Mouse (Mus musculus): Measurements from ENCODE around the gene Dcaf12.
A peak's percentile ranks its signal among the peaks of the same experiment; 100 is the strongest.

Gene Dcaf12

DNA sequence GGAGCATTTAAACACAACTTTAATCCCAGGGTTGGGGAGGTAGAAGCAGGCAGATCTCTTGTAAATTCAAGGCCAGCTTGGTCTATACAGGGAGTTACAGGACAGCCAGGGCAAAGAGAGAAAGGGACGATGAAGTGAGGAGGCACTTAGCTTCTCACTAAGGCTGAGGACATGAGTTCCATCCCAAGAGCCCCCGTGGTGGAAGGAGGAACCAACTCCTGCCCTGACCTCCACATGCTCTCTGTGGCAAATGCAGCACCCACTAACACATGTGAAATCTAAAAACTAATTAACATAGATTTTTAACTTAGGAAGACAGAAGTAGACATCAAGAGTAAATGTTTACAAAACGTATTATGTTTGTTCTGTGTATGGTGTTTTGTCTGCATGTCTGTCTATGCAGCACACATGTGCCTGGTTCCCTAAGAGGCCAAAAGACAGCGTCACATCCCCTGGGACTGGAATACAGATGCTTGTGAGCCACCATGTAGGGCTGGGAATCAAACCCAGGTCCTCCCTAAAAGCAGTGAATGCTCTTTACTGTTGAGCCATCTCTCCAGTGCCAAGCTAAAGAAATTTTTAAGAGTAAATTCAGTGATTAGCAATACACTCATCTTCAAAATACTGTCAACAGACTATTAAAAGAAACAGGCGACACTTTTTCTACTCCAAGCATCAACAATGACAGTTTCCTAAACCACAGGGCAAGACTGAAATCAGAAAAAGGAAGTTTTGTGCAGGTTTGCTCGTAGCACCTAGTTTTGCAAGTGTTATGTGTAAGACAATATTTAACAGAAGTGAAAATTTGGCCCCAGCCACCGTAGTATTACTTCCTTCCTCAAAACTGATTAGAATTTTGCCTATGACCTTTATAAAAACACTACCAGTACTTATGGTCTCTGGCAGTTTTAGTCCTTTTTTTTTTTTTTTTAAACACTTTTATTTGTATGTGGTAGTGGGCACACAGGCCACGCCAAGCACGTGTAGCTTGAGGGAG lies 3.8 kb downstream of the Dcaf12 start:
- DNase-seq = no peak

DNA sequence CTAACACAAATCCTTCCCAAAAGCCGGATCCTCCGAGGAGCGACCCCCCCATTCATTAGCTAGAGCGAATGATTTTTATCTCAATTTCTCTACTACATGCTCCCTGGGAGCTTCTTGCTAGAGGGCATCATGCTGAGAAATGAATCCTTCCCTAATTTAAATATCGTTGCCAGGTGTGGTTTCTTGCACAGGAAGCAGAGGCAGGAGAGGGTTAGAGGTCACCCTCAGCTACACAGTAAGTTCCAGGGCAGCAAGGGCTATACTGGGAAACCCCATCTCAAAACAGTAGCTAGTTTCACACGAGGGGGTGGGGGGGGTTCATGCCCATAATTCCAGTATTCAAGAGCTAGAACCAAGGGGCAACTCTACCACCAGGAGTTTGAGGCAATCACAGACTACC lies 7.3 kb downstream of the Dcaf12 start:
- no peak for DNase-seq

DNA sequence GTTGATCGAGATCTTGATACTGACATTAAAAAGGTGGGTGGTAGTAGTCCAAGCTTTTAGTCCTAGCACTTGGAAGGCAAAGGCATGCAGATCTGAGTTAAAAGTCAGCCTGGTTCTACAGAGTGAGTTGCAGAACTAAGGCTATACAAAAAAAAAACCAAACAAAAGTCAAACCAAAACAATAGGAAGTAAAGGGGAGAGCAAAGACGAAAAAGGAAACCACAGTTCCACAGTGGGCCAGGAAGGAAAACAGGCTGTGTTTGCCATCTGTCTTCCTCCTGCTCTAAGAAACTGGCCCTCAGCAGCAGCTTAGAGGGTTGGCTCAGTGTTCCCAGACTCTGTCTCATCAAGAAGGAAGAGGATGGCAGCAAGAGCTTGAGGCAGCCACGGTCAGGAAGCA lies 10.4 kb downstream of the Dcaf12 start:
- no peak for DNase-seq

- no peak for DNase-seq
Measured at GRCm38 (mm10) chr4:41303671-41304070, 11.0 kb downstream of the Dcaf12 start.

- no peak for DNase-seq
Measured at GRCm38 (mm10) chr4:41298976-41299375, 15.7 kb downstream of the Dcaf12 start.

DNA sequence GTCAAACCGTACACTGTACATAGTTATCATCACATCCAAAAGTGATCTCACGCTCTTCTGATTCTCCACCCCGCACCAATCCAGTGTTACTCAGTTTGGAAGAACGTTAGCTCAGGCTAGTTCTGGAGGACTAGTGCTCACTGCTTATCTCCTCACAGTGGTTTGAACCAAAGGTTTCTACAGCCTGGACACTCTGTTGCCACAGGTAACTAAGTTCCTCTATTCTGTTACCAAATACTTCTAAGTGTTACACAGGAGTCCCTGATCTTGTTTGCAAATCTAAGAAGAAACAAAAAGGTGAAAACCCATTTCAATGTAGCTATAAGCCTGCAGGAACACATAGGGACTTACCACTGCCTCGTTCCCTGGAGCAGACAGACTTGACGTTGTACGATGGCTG lies 18.7 kb downstream of the Dcaf12 start:
- DNase-seq = no peak

- no peak for DNase-seq
Measured at GRCm38 (mm10) chr4:41295507-41295906, 19.2 kb downstream of the Dcaf12 start.

GRCm38 (mm10) chr4:41293907-41294306 lies 20.8 kb downstream of the Dcaf12 start:
- no peak for DNase-seq

DNA sequence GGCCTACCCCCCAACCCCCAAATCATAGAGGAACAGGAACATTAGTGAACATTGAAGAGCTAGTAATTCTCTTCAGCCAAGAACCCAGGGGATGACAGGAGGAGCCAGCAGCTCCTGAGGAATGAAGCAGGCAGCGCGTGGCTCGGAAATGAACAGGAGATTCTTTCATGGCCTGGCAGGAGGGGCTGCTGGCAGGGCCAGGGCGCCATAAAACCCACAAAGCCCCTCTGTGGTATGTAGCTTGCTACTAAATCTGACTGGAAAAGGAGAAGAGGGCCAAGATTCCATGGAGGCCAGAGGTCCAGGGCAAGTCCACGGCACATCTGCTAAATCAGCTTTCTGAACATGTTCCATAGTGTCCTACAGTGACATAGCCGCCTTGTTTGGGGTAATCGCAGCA lies 24.9 kb downstream of the Dcaf12 start:
- DNase-seq = peak in 1 of 2 experiments; percentile 14

GRCm38 (mm10) chr4:41286420-41286819 lies 28.3 kb downstream of the Dcaf12 start:
- peak; percentile 48 to 58 for DNase-seq

DNA sequence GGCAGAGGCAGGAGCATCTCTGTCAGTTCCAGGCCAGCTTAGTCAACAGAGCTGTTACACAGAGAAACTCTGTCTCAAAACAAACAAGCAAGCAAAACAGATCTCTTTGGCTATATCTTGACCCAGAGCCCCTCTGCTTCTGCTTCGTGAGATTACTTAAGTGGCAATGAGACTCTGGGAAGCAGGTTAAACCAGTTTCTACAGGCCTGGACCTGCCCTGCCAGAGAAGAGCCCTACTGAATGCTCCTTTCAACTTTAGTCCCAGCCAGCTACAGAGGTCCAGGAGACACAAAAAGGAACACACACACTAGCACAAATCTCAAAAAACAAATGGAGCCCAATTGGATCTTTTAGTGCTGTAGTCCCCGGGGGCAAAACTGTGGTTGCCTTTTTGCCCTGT lies 30.6 kb downstream of the Dcaf12 start:
- DNase-seq = no peak

DNA sequence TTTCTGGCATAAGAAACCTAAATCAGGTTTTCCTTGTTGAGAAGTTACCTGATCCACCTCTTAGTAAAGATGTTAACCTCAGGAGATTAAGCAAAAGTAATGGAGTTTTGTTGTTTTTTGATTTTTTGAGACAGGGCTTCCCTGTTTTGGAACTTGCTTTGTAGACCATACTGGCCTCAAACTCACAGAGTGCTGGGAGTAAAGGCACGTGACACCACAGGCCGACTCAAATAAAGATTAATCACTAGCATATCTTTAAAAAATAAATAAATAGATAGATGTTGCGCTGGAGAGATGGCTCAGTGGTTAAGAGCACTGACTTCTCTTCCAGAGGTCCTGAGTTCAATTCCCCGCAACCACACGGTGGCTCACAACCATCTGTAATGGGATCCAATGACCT lies 38.8 kb downstream of the Dcaf12 start:
- no peak for DNase-seq

DNA sequence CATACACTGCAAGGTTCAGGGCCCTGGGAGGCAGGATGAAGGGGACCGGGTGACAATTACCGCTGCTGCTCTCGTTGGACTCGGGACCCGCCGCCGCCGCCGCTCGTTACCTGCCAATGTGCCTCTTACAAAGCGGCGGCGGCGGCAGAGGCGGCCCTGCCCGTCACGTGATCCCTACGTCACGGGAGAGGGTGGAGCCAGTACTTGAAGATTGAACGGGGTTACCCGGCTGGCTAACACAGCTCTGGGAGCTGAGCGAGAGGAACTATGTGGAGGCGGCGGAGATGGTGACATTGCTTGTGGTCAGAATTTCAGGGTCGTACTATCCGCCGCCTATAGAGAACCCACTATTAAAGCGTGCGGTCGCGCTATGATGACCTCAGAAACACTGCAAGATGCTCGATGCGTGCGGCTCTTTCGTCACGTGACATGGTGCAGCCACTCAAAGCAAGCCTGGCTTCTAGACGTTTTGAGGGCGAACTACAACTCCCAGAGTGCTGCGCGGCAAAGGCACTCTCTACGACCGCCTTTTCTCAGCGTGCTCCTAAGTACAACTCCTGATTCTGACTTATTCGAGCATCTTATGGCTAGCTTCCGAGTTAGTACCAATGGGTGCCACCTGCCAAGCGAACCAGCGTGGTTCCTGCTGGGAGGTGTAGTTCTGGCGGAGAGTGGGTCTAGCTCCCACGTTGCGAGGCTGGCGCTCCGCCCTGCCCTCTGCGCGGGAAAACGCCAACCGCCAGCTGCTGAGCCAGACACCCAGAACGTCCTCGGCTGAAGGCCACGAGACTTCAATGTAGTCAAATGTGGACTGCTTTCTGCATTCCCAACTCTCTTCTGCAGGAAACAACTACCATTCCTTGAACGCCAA lies 39.5 kb downstream of the Dcaf12 start, which contains the start of gene Ubap2:
TSS of gene Ubap2 (minus strand) at position 165 of the 871 bp plus-strand sequence.
- DNase-seq = peak; percentile 99

- DNase-seq = no peak
Measured at GRCm38 (mm10) chr4:41274377-41274979, 40.2 kb downstream of the Dcaf12 start.

GRCm38 (mm10) chr4:41268133-41268532 lies 46.6 kb downstream of the Dcaf12 start:
- DNase-seq = peak; percentile 31 to 61

- DNase-seq = no peak
Measured at GRCm38 (mm10) chr4:41266350-41266749, 48.3 kb downstream of the Dcaf12 start.

DNA sequence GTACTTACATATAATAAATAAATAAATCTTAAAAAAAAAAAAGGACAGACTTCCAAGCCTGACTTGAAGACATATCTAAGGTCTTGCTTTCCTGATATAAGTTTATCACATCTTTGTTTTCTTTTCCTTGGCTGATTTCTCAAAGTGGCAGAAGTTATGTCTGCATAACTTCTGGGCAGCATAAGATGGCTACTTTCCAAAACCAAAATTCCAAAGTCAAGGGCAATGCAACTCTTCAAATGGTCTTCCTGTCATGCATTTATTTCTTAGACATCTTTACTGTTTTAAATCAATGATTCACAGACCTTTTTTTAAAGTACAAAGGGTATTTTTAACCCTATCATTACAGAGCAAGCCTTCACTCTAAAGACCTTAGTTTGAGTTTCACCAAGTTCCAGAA lies 54.0 kb downstream of the Dcaf12 start:
- DNase-seq = no peak

DNA sequence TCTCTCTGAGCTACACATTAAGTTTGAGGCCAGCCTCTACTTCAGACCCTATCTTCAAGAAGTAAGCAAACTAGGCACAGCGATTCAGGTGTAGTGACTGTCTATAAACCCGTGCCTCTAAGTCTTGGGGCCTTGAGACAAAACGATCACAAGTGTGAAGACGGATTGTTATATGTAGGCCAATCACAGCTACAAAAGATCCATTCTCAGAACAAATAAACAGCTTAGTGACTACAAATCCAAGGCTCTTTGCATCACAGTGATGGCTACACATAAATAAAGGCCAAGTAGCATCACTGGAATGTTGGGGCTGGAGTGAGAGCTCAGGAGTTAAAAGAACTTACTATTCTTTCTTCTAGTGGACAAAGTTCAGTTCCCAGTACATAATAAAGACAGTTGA lies 55.7 kb downstream of the Dcaf12 start:
- DNase-seq = no peak

GRCm38 (mm10) chr4:41257752-41258151 lies 56.9 kb downstream of the Dcaf12 start:
- DNase-seq = no peak

- DNase-seq = no peak
Measured at GRCm38 (mm10) chr4:41255564-41256210, 59.0 kb downstream of the Dcaf12 start.

DNA sequence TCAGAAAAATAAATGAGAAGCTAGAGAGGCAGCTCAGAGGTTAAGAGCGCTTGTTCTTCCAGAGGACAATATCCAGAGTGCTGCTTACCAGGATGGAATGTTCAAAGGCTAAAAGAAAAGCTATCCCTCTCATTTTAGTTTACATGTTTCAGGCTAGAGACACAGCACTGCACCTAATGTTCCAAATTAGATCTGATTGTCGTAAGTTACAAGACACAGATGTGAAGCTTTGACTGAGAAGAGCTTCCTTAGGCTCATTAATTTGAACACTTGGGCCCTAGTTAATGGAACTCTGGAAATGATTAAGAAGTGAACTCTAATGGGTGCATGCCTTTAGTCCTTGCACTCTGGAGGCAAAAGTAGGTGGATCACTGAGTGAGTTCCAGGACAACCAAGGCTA lies 60.9 kb downstream of the Dcaf12 start:
- peak in 1 of 2 experiments; percentile 30 for DNase-seq

DNA sequence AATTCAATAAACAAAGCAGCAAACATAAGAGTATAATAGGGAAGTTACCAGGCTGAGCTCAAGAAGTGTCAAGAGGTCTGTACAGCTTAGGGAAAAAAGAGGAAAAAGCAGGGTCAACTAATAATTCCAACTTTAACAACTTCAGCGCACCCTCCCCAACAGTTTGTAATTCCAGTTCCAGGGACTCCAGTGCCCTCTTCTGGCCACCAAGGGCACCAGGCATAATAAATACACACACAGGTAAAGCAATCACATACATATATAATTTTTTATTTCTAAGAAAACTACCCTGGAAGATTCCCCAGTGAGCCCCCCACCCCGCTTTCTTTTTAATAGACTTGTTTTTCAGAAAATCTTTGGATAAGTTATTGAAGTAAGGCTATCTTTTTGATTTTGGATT lies 69.3 kb downstream of the Dcaf12 start:
- no peak for DNase-seq

Measured in kidney, postnatal 36 days (tissue).